Mouse (Mus musculus) kidney, postnatal 0 days (tissue): ENCODE measurements at regions not wholly inside any gene's neighbourhood (a gene's known extent, or its start where the extent isn't known, plus 50 kb on each side); places are given as distances from the start of the nearest gene placed in this dataset.

Experiments
- ATAC-seq: fragments of 200-750 bp; cut with Nextera tagmentation; replicated peaks from 2 replicates; pipeline ENCODE4 v1.8.0; 2017; ENCODE audit warnings: low read depth, moderate number of reproducible peaks, moderate TSS enrichment, moderate library complexity; ENCODE audit not compliant: low FRiP score
- DNase-seq: peaks from one replicate; pipeline ENCODE4 v3.0.0-alpha.2; 2016; ENCODE audit warnings: low spot score
- H3K27ac ChIP-seq: fragments of 300-500 bp; sonication (generic); 2 replicates; pipeline ENCODE4 v1.5.1; 2014; ENCODE audit warnings: mild to moderate bottlenecking
- H3K27me3 ChIP-seq: fragments of 300-500 bp; sonication (generic); 2 replicates; pipeline ENCODE4 v1.6.1; 2014; ENCODE audit warnings: low read length, mixed read lengths; ENCODE audit not compliant: insufficient read depth
- H3K36me3 ChIP-seq: fragments of 300-500 bp; sonication (generic); 2 replicates; pipeline ENCODE4 v1.6.1; 2014; ENCODE audit warnings: low read length, mixed read lengths; ENCODE audit not compliant: insufficient read depth
- H3K4me1 ChIP-seq: fragments of 300-500 bp; sonication (generic); replicated peaks from 2 replicates; pipeline ENCODE4 v1.6.1; 2014; ENCODE audit warnings: antibody characterized with exemption, low read length, mixed read lengths; ENCODE audit not compliant: insufficient read depth
- H3K4me2 ChIP-seq: fragments of 300-500 bp; sonication (generic); 2 replicates; pipeline ENCODE4 v1.6.1; 2014; ENCODE audit warnings: mild to moderate bottlenecking, low read length, moderate library complexity, mixed read lengths
- H3K4me3 ChIP-seq: fragments of 300-500 bp; sonication (generic); replicated peaks from 2 replicates; pipeline ENCODE4 v1.5.1; 2014; ENCODE audit warnings: low read depth, low read length
- H3K9ac ChIP-seq: fragments of 300-500 bp; sonication (generic); 2 replicates; pipeline ENCODE4 v1.6.1; 2014; ENCODE audit warnings: low read depth, low read length
- H3K9me3 ChIP-seq: fragments of 300-500 bp; sonication (generic); replicated peaks from 2 replicates; pipeline ENCODE4 v1.6.1; 2016; ENCODE audit warnings: low read length, inconsistent platforms, mixed read lengths
- CTCF ChIP-seq: IDR thresholded peaks from 2 replicates; pipeline ENCODE4 v1.5.1; 2016; ENCODE audit warnings: antibody characterized with exemption, low read depth, mild to moderate bottlenecking, moderate library complexity
- WGBS: fragments of 180-500 bp; shearing (Covaris S2); extraction: QIAGEN DNeasy Blood & Tissue Kit; methylation state at CpG from one replicate; pipeline ENCODE4 v1.1.7; 2014; 5-methylcytosine and 5-hydroxymethylcytosine counted together

GRCm38 (mm10) chr13:45189389-45189788, 110.9 kb downstream of the Gm9817 start:
- Histone ChIP-seq H3K4me3 (no peak overlapping the region), H3K4me2 (no peak overlapping the region), H3K9ac (no peak overlapping the region), H3K36me3 (no peaks in the 10 kb centered on the region), H3K9me3 (no peaks in the 10 kb centered on the region), H3K27ac (no peak overlapping the region), H3K27me3 (no peaks in the 10 kb centered on the region), H3K4me1 (no peaks in the 10 kb centered on the region)
- TF ChIP-seq CTCF: peak; percentile 16; the same call in 1 of the 2 replicates
- 53% methylated on average over 6 of the region's 6 CpGs for WGBS
- ATAC-seq (no peak), DNase-seq (no peak)

- WGBS: 72% methylated on average over 4 of the region's 4 CpGs
- DNase-seq (no peak), ATAC-seq (no peak)
- Histone ChIP-seq H3K27me3 (no peaks in the 10 kb centered on the region), H3K9me3 (no peaks in the 10 kb centered on the region), H3K36me3 (no peaks in the 10 kb centered on the region), H3K4me3 (no peak overlapping the region), H3K4me2 (no peak overlapping the region), H3K4me1 (no peaks in the 10 kb centered on the region), H3K27ac (no peak overlapping the region), H3K9ac (no peak overlapping the region)
- TF ChIP-seq CTCF: no peak
These were observed 111.7 kb downstream of the Gm9817 start for GRCm38 (mm10) chr13:45190151-45190550.

DNA sequence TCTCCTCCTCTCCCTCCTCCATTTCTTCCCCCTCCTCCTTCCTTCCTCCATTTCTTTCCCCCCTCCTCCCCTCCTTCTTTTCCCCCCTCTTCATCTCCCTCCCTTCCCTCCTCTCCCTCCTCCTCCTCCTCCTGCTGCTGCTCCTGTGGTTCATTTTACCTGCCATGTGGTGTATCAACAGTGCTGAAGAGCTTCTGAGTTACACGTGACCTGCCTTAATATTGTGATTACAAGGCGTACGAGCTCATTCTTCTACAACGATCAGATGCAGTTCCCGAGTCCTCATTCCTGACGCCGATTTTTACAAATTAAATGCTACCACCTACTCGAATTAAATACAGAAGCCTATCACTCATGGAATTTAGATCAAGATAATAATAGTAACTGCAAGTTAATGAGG, 113.6 kb downstream of the Gm9817 start:
- no peak overlapping the region for H3K4me2 ChIP-seq
- no peak overlapping the region for H3K4me3 ChIP-seq
- no peak overlapping the region for H3K9ac ChIP-seq
- TF ChIP-seq CTCF: no peak
- H3K9me3 ChIP-seq: no peaks in the 10 kb centered on the region
- H3K36me3 ChIP-seq: no peaks in the 10 kb centered on the region
- DNase-seq (no peak), ATAC-seq (no peak)
- no peak overlapping the region for H3K27ac ChIP-seq
- 37% methylated on average over 8 of the region's 8 CpGs for WGBS
- H3K27me3 ChIP-seq: no peaks in the 10 kb centered on the region
- no peaks in the 10 kb centered on the region for H3K4me1 ChIP-seq

DNA sequence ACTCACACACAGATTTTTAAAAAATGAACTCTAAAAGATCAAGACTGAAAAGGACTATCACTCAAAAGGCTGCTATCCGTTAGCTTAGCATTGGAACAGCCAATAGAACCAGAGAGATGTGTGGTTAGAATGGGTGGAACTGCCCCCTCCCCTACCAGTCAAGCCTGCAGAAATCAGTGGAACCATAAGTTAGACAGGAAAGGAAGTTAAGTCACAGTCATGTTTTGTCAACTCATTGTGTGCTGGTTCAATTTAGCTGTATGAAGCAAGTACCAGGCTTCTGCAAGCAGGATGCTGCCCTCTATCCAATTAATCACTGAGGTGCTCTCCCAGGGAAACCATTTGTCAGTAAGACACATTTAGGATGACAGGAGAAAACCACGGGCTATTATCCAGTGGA, 117.1 kb downstream of the Gm9817 start:
- no peak for TF ChIP-seq CTCF

DNA sequence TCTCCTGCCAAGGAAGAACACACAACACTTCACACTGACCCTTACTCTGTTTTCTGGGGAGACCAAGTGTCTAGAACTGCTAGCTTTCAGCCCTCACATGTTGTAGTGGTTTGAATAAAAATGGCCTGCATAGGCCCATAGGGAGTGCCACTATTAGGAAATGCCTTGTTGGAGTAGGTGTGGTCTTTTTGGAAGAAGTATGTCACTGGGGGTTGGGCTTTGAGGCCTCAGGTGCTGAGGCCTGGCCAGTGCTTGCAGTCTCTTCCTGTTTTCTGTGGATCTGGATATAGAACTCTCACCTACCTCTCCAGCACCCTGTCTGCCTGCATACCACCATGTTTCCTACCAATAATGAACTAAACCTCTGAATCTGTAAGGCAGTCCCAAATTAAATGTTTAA, 117.9 kb downstream of the Gm9817 start:
- Histone ChIP-seq H3K4me3 (no peak overlapping the region), H3K4me1 (no peaks in the 10 kb centered on the region), H3K27ac (no peak overlapping the region), H3K27me3 (no peaks in the 10 kb centered on the region), H3K36me3 (no peaks in the 10 kb centered on the region), H3K9me3 (no peaks in the 10 kb centered on the region), H3K9ac (no peak overlapping the region), H3K4me2 (no peak overlapping the region)
- no peak for DNase-seq
- no peak for ATAC-seq
- TF ChIP-seq CTCF: no peak

More for the DNA sequence above, 117.1 kb downstream of the Gm9817 start:
- DNase-seq (no peak), ATAC-seq (no peak)
- H3K4me3 ChIP-seq: no peak overlapping the region
- H3K27ac ChIP-seq: no peak overlapping the region
- H3K9me3 ChIP-seq: no peaks in the 10 kb centered on the region
- H3K4me2 ChIP-seq: no peak overlapping the region
- no peaks in the 10 kb centered on the region for H3K27me3 ChIP-seq
- no peaks in the 10 kb centered on the region for H3K36me3 ChIP-seq
- WGBS: 55% methylated on average over 2 of the region's 2 CpGs
- no peak overlapping the region for H3K9ac ChIP-seq
- no peaks in the 10 kb centered on the region for H3K4me1 ChIP-seq

- DNase-seq: peak; percentile 35
- Histone ChIP-seq H3K9ac (no peak overlapping the region), H3K27me3 (no peaks in the 10 kb centered on the region), H3K9me3 (no peaks in the 10 kb centered on the region), H3K4me1 (no peaks in the 10 kb centered on the region), H3K4me2 (no peak overlapping the region), H3K4me3 (no peak overlapping the region), H3K36me3 (no peaks in the 10 kb centered on the region), H3K27ac (no peak overlapping the region)
- 35% methylated on average over 9 of the region's 9 CpGs for WGBS
- no peak for ATAC-seq
- TF ChIP-seq CTCF: no peak
These were observed 122.1 kb downstream of the Gm9817 start for GRCm38 (mm10) chr13:45200511-45201120.

- H3K4me2 ChIP-seq: no peak overlapping the region
- no peaks in the 10 kb centered on the region for H3K9me3 ChIP-seq
- WGBS: 67% methylated on average over 6 of the region's 6 CpGs
- no peak for TF ChIP-seq CTCF
- H3K27ac ChIP-seq: no peak overlapping the region
- H3K4me1 ChIP-seq: no peaks in the 10 kb centered on the region
- H3K36me3 ChIP-seq: no peaks in the 10 kb centered on the region
- no peaks in the 10 kb centered on the region for H3K27me3 ChIP-seq
- DNase-seq: peak; percentile 39
- no peak for ATAC-seq
- no peak overlapping the region for H3K4me3 ChIP-seq
- no peak overlapping the region for H3K9ac ChIP-seq
These were observed 126.4 kb downstream of the Gm9817 start for GRCm38 (mm10) chr13:45204856-45205255.
